Mouse (Mus musculus): Measurements from ENCODE around the gene Zfp629.

- TF ChIP-seq EP300 (IDR thresholded peaks at IDR 0.05; ENCODE audit: low read depth) (no peak), CTCF (IDR thresholded peaks at IDR 0.05; ENCODE audit: low read depth) (peak; percentile 60)
These were observed 41.3 kb upstream of the Zfp629 start for GRCm38 (mm10) chr7:127656946-127657345.

Measured in heart, postnatal 0 days (tissue).